Mouse (Mus musculus): ENCODE measurements around the gene 8030474K03Rik.

GRCm38 (mm10) chrX:101794342-101794741 is at the start of gene 8030474K03Rik, which contains the start of gene Gm4779:
- TF ChIP-seq CTCF (IDR thresholded peaks at IDR 0.05; ENCODE audit: low read depth) (no peak), EP300 (IDR thresholded peaks at IDR 0.05; ENCODE audit: low read depth) (no peak)
